Comparison of ENCODE assay signal across 18 mouse cellular contexts in the genomic region with DNA sequence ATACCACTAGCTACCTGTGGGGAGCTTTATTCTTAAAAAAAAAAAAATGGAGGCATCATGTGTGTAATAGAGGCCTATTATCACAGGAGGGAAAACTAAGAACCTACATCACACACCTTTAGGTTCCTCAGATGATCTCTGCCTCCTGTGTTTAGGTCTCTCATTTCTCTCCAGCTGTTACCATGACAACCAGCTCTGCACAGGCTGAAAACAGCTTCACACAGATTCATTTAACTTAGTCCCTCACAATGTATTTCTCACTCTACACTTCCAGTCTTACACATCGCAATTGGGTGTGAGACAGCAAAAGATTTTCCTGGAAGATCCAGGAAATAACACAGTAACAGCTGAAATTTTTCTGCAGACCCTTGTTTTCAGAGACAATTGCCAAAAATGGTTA. TPM values are rescaled to one million over a fixed set of nuclear protein-coding genes. Genes with fewer than 3 reads are reported as not detected.
A peak's percentile ranks its signal among the peaks of the same experiment; 100 is the strongest.
DNase-seq lines count a peak whose midpoint lies in the region; ATAC-seq and TF ChIP-seq lines count a peak whose summit lies in the region.
"Had no signal": no experiment of that assay in that cellular context is flagged by ENCODE, and none has a peak within 500 bp of the region (broad histone marks: within the 10 kb centered on the region; RNA-seq: fewer than 3 reads in every experiment).

No protein-coding gene starts in this region.

- no peak for DNase-seq in forebrain, embryonic 10.5 days (ENCODE audit: extremely low spot score, low spot score)
- no peak for DNase-seq in midbrain, embryonic 10.5 days (ENCODE audit: low spot score)
- peak; percentile 60 for DNase-seq in forebrain, postnatal 0 days
- DNase-seq in stomach, postnatal 0 days (ENCODE audit: low spot score): no peak
- no peak for DNase-seq in kidney, adult 11 months
- DNase-seq: cerebellum, postnatal 10 days; gastrocnemius, postnatal 14 days; kidney, adult 18-20 months; lung, adult 2 months; thymus, adult 18-20 months had no signal

- H3K27ac ChIP-seq in forebrain, embryonic 12.5 days: no peak overlapping the region
- no peak overlapping the region for H3K27ac ChIP-seq in forebrain, embryonic 10.5 days
- H3K27ac ChIP-seq in midbrain, embryonic 13.5 days: no peak overlapping the region
- H3K27ac ChIP-seq in midbrain, embryonic 10.5 days (replicated peaks): no peak overlapping the region
- H3K27ac ChIP-seq in forebrain, postnatal 0 days (ENCODE audit: low read depth, low read length): no peak overlapping the region
- H3K27ac ChIP-seq in neural tube, embryonic 15.5 days (replicated peaks): no peak overlapping the region
- no peak overlapping the region for H3K27ac ChIP-seq in stomach, postnatal 0 days (replicated peaks)
- H3K27ac ChIP-seq: heart, embryonic 15.5 days; layer of hippocampus, adult 2 months; limb, embryonic 13.5 days had no signal

- no peaks in the 10 kb centered on the region for H3K4me1 ChIP-seq in forebrain, embryonic 12.5 days
- no peaks in the 10 kb centered on the region for H3K4me1 ChIP-seq in forebrain, embryonic 10.5 days
- H3K4me1 ChIP-seq in midbrain, embryonic 13.5 days (replicated peaks): no peaks in the 10 kb centered on the region
- H3K4me1 ChIP-seq in midbrain, embryonic 10.5 days: no peaks in the 10 kb centered on the region
- no peaks in the 10 kb centered on the region for H3K4me1 ChIP-seq in forebrain, postnatal 0 days (ENCODE audit: insufficient read depth)
- H3K4me1 ChIP-seq in neural tube, embryonic 15.5 days: no peaks in the 10 kb centered on the region
- no peaks in the 10 kb centered on the region for H3K4me1 ChIP-seq in stomach, postnatal 0 days (replicated peaks; ENCODE audit: control insufficient read depth, insufficient read depth)
- H3K4me1 ChIP-seq: heart, embryonic 15.5 days; limb, embryonic 13.5 days; megakaryocyte, embryonic 14.5 days had no signal

- no peak for TF ChIP-seq EP300 in stomach, postnatal 0 days (optimal IDR thresholded peaks at IDR 0.05)

- TF ChIP-seq CTCF in forebrain, postnatal 0 days (IDR thresholded peaks at IDR 0.05; ENCODE audit: low read depth): no peak
- no peak for TF ChIP-seq CTCF in stomach, postnatal 0 days (IDR thresholded peaks at IDR 0.05; ENCODE audit: low read depth)

- no peak overlapping the region for H3K4me2 ChIP-seq in forebrain, embryonic 12.5 days
- no peak overlapping the region for H3K4me2 ChIP-seq in midbrain, embryonic 13.5 days (replicated peaks)
- no peak overlapping the region for H3K4me2 ChIP-seq in forebrain, postnatal 0 days (ENCODE audit: low read depth)
- no peak overlapping the region for H3K4me2 ChIP-seq in neural tube, embryonic 15.5 days
- no peak overlapping the region for H3K4me2 ChIP-seq in stomach, postnatal 0 days (replicated peaks; ENCODE audit: low read depth)
- H3K4me2 ChIP-seq: heart, embryonic 15.5 days; limb, embryonic 13.5 days had no signal

- 91% methylated on average over 1 of the region's 1 CpGs for WGBS in forebrain, embryonic 12.5 days
- 95% methylated on average over 1 of the region's 1 CpGs for WGBS in forebrain, embryonic 10.5 days
- 72% methylated on average over 1 of the region's 1 CpGs for WGBS in midbrain, embryonic 13.5 days
- 92% methylated on average over 1 of the region's 1 CpGs for WGBS in midbrain, embryonic 10.5 days
- 53% methylated on average over 1 of the region's 1 CpGs for WGBS in forebrain, postnatal 0 days
- 88% methylated on average over 1 of the region's 1 CpGs for WGBS in neural tube, embryonic 15.5 days
- 76% methylated on average over 1 of the region's 1 CpGs for whole genome bisulfite sequencing in stomach, postnatal 0 days

- H3K36me3 ChIP-seq in forebrain, embryonic 12.5 days (replicated peaks): no peaks in the 10 kb centered on the region
- no peaks in the 10 kb centered on the region for H3K36me3 ChIP-seq in forebrain, embryonic 10.5 days (replicated peaks)
- no peaks in the 10 kb centered on the region for H3K36me3 ChIP-seq in midbrain, embryonic 13.5 days
- no peaks in the 10 kb centered on the region for H3K36me3 ChIP-seq in midbrain, embryonic 10.5 days
- no peaks in the 10 kb centered on the region for H3K36me3 ChIP-seq in forebrain, postnatal 0 days (ENCODE audit: insufficient read depth)
- H3K36me3 ChIP-seq in neural tube, embryonic 15.5 days: no peaks in the 10 kb centered on the region
- H3K36me3 ChIP-seq in stomach, postnatal 0 days (ENCODE audit: control insufficient read depth, insufficient read depth, low read length): no peaks in the 10 kb centered on the region
- H3K36me3 ChIP-seq: G1E; heart, embryonic 15.5 days; limb, embryonic 13.5 days had no signal

- no peak overlapping the region for H3K4me3 ChIP-seq in forebrain, embryonic 12.5 days (replicated peaks)
- H3K4me3 ChIP-seq in forebrain, embryonic 10.5 days: no peak overlapping the region
- no peak overlapping the region for H3K4me3 ChIP-seq in midbrain, embryonic 13.5 days (replicated peaks)
- no peak overlapping the region for H3K4me3 ChIP-seq in midbrain, embryonic 10.5 days
- no peak overlapping the region for H3K4me3 ChIP-seq in forebrain, postnatal 0 days (ENCODE audit: low read depth, low read length)
- H3K4me3 ChIP-seq in neural tube, embryonic 15.5 days (replicated peaks): no peak overlapping the region
- no peak overlapping the region for H3K4me3 ChIP-seq in stomach, postnatal 0 days (ENCODE audit: low read depth, low read length)
- H3K4me3 ChIP-seq: heart, embryonic 15.5 days; layer of hippocampus, adult 2 months; limb, embryonic 13.5 days; megakaryocyte, embryonic 14.5 days had no signal

- no peak overlapping the region for H3K9ac ChIP-seq in forebrain, embryonic 12.5 days
- H3K9ac ChIP-seq in midbrain, embryonic 13.5 days (replicated peaks): no peak overlapping the region
- H3K9ac ChIP-seq in forebrain, postnatal 0 days: no peak overlapping the region
- no peak overlapping the region for H3K9ac ChIP-seq in neural tube, embryonic 15.5 days (replicated peaks)
- no peak overlapping the region for H3K9ac ChIP-seq in stomach, postnatal 0 days (ENCODE audit: low read length)
- H3K9ac ChIP-seq: heart, embryonic 15.5 days; limb, embryonic 13.5 days had no signal

- H3K9me3 ChIP-seq in forebrain, embryonic 12.5 days: no peaks in the 10 kb centered on the region
- no peaks in the 10 kb centered on the region for H3K9me3 ChIP-seq in forebrain, embryonic 10.5 days
- no peaks in the 10 kb centered on the region for H3K9me3 ChIP-seq in midbrain, embryonic 13.5 days
- H3K9me3 ChIP-seq in midbrain, embryonic 10.5 days (replicated peaks): no peaks in the 10 kb centered on the region
- no peaks in the 10 kb centered on the region for H3K9me3 ChIP-seq in forebrain, postnatal 0 days (ENCODE audit: low read length)
- H3K9me3 ChIP-seq in neural tube, embryonic 15.5 days (replicated peaks): no peaks in the 10 kb centered on the region
- H3K9me3 ChIP-seq in stomach, postnatal 0 days (ENCODE audit: control insufficient read depth, low read length): no peaks in the 10 kb centered on the region
- H3K9me3 ChIP-seq: G1E; heart, embryonic 15.5 days; limb, embryonic 13.5 days had no signal

- ATAC-seq in forebrain, embryonic 12.5 days (ENCODE audit: low FRiP score): peak; percentile 60; the same call in 1 of the 2 replicates
- ATAC-seq in midbrain, embryonic 13.5 days: peak; percentile 73; the same call in 1 of the 2 replicates
- ATAC-seq in forebrain, postnatal 0 days: peak; percentile 94
- peak; percentile 88 for ATAC-seq in neural tube, embryonic 15.5 days (ENCODE audit: low FRiP score)
- no peak for ATAC-seq in stomach, postnatal 0 days (ENCODE audit: low FRiP score, low TSS enrichment)

- H3K27me3 ChIP-seq in forebrain, embryonic 12.5 days: no peaks in the 10 kb centered on the region
- no peaks in the 10 kb centered on the region for H3K27me3 ChIP-seq in forebrain, embryonic 10.5 days (ENCODE audit: poor library complexity, severe bottlenecking)
- no peaks in the 10 kb centered on the region for H3K27me3 ChIP-seq in midbrain, embryonic 13.5 days
- no peaks in the 10 kb centered on the region for H3K27me3 ChIP-seq in midbrain, embryonic 10.5 days (ENCODE audit: low read depth, poor library complexity, severe bottlenecking)
- no peaks in the 10 kb centered on the region for H3K27me3 ChIP-seq in forebrain, postnatal 0 days (ENCODE audit: insufficient read depth, low read length)
- no peaks in the 10 kb centered on the region for H3K27me3 ChIP-seq in neural tube, embryonic 15.5 days (replicated peaks)
- no peaks in the 10 kb centered on the region for H3K27me3 ChIP-seq in stomach, postnatal 0 days (ENCODE audit: control insufficient read depth, insufficient read depth, low read length)
- H3K27me3 ChIP-seq: heart, embryonic 15.5 days; limb, embryonic 13.5 days; megakaryocyte, embryonic 14.5 days had no signal

RNA-seq across cellular contexts. Expression of a gene that starts 29.2 kb away (rescaled TPM):
- polyA plus RNA-seq in forebrain, embryonic 12.5 days (2016; fragmentation: Nextera tagmentation; extraction: Ambion mirVana): not detected in 2 replicates
- not detected in 2 replicates for polyA plus RNA-seq in forebrain, embryonic 10.5 days (2016; fragmentation: Nextera tagmentation; extraction: Ambion mirVana)
- not detected in 2 replicates for polyA plus RNA-seq in midbrain, embryonic 13.5 days (2015; fragmentation: Nextera tagmentation; extraction: Ambion mirVana)
- not detected in 2 replicates for polyA plus RNA-seq in midbrain, embryonic 10.5 days (2016; fragmentation: Nextera tagmentation; extraction: Ambion mirVana)
- 0.62 TPM in 1 of 2 replicates, not detected in the other for total RNA-seq in forebrain, postnatal 0 days (2014; rRNA removed)
- 0.18 TPM in 1 of 2 replicates, not detected in the other for polyA plus RNA-seq in forebrain, postnatal 0 days (2015; fragmentation: Nextera tagmentation; extraction: Ambion mirVana)
- polyA plus RNA-seq in neural tube, embryonic 15.5 days (2015; fragmentation: Nextera tagmentation; extraction: Ambion mirVana): 92.2 TPM in 1 of 2 replicates, not detected in the other
- polyA plus RNA-seq in stomach, postnatal 0 days (2015; fragmentation: Nextera tagmentation; extraction: Ambion mirVana): 0.33 and 0.71 TPM in 2 replicates
- total RNA-seq: G1E; gastrocnemius, postnatal 14 days; layer of hippocampus, adult 2 months had no signal
- polyA plus RNA-seq: G1E; limb, embryonic 13.5 days had no signal
